Mouse (Mus musculus) embryonic facial prominence, embryonic 13.5 days (tissue): ENCODE data around the gene Npr3. TPM values are rescaled to one million over a fixed set of nuclear protein-coding genes. Genes with fewer than 3 reads are reported as not detected.

ENCODE experiments used
- ATAC-seq: fragments of 200-750 bp; cut with Nextera tagmentation; 2 replicates; pipeline ENCODE4 v1.8.0; 2017; ENCODE audit warnings: low read depth; ENCODE audit not compliant: insufficient number of reproducible peaks, insufficient read depth, low FRiP score, low TSS enrichment
- H3K27ac ChIP-seq: fragments of 300-500 bp; sonication (generic); 2 replicates; pipeline ENCODE4 v1.5.1; 2015; ENCODE audit warnings: moderate library complexity, mild to moderate bottlenecking, inconsistent platforms
- H3K27me3 ChIP-seq: fragments of 300-500 bp; sonication (generic); 2 replicates; pipeline ENCODE4 v1.6.1; 2015; ENCODE audit warnings: mild to moderate bottlenecking, inconsistent platforms
- H3K36me3 ChIP-seq: fragments of 300-500 bp; sonication (generic); 2 replicates; pipeline ENCODE4 v1.6.1; 2015; ENCODE audit warnings: mild to moderate bottlenecking, inconsistent platforms
- H3K4me1 ChIP-seq: fragments of 300-500 bp; sonication (generic); 2 replicates; pipeline ENCODE4 v1.6.1; 2015; ENCODE audit warnings: inconsistent platforms
- H3K4me2 ChIP-seq: fragments of 300-500 bp; sonication (generic); 2 replicates; pipeline ENCODE4 v1.6.1; 2015; ENCODE audit warnings: moderate library complexity, mild to moderate bottlenecking, inconsistent platforms
- H3K4me3 ChIP-seq: fragments of 300-500 bp; sonication (generic); 2 replicates; pipeline ENCODE4 v1.5.1; 2015; ENCODE audit warnings: mild to moderate bottlenecking, inconsistent platforms
- H3K9ac ChIP-seq: fragments of 300-500 bp; sonication (generic); 2 replicates; pipeline ENCODE4 v1.6.1; 2015; ENCODE audit warnings: mild to moderate bottlenecking, inconsistent platforms
- H3K9me3 ChIP-seq: fragments of 300-500 bp; sonication (generic); 2 replicates; pipeline ENCODE4 v1.6.1; 2016; ENCODE audit warnings: inconsistent platforms
- WGBS: fragments of 180-500 bp; shearing (Covaris S2); methylation state at CpG from one replicate; pipeline ENCODE4 v1.1.7; 2015; ENCODE audit warnings: mixed read lengths; 5-methylcytosine and 5-hydroxymethylcytosine counted together
- polyA plus RNA-seq: library from polyadenylated mRNA; unstranded; fragments of >200 nt; fragmentation: Nextera tagmentation; extraction: Ambion mirVana; gene quantifications from 2 replicates; pipeline ENCODE4 v1.2.1, GENCODE M21; 2015

Gene Npr3
- polyA plus RNA-seq, 1 experiment from 2014 or later: 5.8 TPM

GRCm38 (mm10) chr15:11878334-11878733, 28.8 kb downstream of the Npr3 start:
- Histone ChIP-seq H3K9ac (no peak overlapping the region), H3K27ac (no peak overlapping the region), H3K4me2 (no peak overlapping the region), H3K4me3 (no peak overlapping the region), H3K27me3 (no peaks in the 10 kb centered on the region), H3K36me3 (no peaks in the 10 kb centered on the region; the same call in 1 of the 2 replicates), H3K9me3 (0 out of 2 replicates have a peak, but pooled peaks cover 7% of the 10 kb centered on the region), H3K4me1 (peaks cover 3% of the 10 kb centered on the region; the same call in 1 of the 2 replicates)
- no peak for ATAC-seq
- 94% methylated on average over 1 of the region's 1 CpGs for WGBS

- Histone ChIP-seq H3K4me3 (no peak overlapping the region), H3K9me3 (0 out of 2 replicates have a peak, but pooled peaks cover 7% of the 10 kb centered on the region), H3K36me3 (no peaks in the 10 kb centered on the region), H3K4me1 (no peaks in the 10 kb centered on the region), H3K27me3 (no peaks in the 10 kb centered on the region), H3K4me2 (no peak overlapping the region), H3K27ac (no peak overlapping the region), H3K9ac (no peak overlapping the region)
- no peak for ATAC-seq
- WGBS: 82% methylated on average over 2 of the region's 2 CpGs
Measured at GRCm38 (mm10) chr15:11877273-11877672, 29.8 kb downstream of the Npr3 start.

- WGBS: 92% methylated on average over 3 of the region's 3 CpGs
- H3K36me3 ChIP-seq: no peaks in the 10 kb centered on the region
- H3K4me2 ChIP-seq: no peak overlapping the region
- H3K9ac ChIP-seq: no peak overlapping the region
- no peak overlapping the region for H3K4me3 ChIP-seq
- H3K27me3 ChIP-seq: no peaks in the 10 kb centered on the region
- no peak for ATAC-seq
- H3K4me1 ChIP-seq: no peaks in the 10 kb centered on the region
- no peak overlapping the region for H3K27ac ChIP-seq
- no peaks in the 10 kb centered on the region for H3K9me3 ChIP-seq
Measured at GRCm38 (mm10) chr15:11866918-11867317, 40.2 kb downstream of the Npr3 start.

- Histone ChIP-seq H3K27me3 (no peaks in the 10 kb centered on the region), H3K4me2 (no peak overlapping the region), H3K9me3 (no peaks in the 10 kb centered on the region), H3K36me3 (no peaks in the 10 kb centered on the region), H3K4me3 (no peak overlapping the region), H3K27ac (no peak overlapping the region), H3K9ac (no peak overlapping the region), H3K4me1 (no peaks in the 10 kb centered on the region)
- ATAC-seq: no peak
- WGBS: 87% methylated on average over 6 of the region's 6 CpGs
Measured at GRCm38 (mm10) chr15:11863540-11863818, 43.6 kb downstream of the Npr3 start.

DNA sequence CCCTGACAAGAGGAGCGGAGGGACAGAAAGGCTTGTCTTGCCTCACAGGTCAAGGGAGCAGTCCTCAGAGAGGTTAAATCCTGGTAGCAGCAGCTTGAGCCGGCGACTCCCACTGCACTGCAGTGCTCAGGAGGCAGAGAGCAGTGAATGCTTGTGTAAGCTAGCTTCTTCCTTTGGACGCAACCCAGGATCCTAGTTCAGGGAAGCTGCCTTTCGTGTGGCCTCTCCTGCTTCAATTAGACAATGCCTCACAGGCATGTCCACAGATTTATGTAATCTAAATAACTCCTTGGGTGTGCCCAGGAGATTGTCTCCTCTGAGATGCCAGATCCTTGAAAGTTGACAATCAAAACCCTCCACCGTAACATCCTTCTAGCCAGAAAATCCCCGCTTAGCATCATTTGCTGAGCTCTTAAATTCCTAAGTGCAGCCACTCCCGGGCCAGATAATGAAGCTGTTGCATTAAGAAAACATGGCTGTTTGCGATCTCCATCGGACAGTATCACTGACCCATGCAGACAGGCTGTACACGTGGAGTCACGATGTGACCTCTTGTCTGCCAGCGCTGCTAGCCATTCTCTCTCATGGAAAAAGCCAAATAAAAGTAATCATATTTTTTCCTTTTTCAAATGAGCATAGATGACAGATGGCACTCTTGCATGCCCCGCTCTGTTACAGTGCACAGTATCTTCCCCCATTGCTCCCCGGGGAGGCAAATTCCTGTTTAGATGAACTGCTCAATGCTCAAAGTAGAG, 44.1 kb downstream of the Npr3 start:
- H3K27ac ChIP-seq: no peak overlapping the region
- no peaks in the 10 kb centered on the region for H3K9me3 ChIP-seq
- no peak for ATAC-seq
- H3K4me1 ChIP-seq: no peaks in the 10 kb centered on the region
- no peaks in the 10 kb centered on the region for H3K36me3 ChIP-seq
- no peak overlapping the region for H3K4me3 ChIP-seq
- 75% methylated on average over 15 of the region's 15 CpGs for WGBS
- H3K9ac ChIP-seq: no peak overlapping the region
- H3K27me3 ChIP-seq: no peaks in the 10 kb centered on the region
- H3K4me2 ChIP-seq: no peak overlapping the region

DNA sequence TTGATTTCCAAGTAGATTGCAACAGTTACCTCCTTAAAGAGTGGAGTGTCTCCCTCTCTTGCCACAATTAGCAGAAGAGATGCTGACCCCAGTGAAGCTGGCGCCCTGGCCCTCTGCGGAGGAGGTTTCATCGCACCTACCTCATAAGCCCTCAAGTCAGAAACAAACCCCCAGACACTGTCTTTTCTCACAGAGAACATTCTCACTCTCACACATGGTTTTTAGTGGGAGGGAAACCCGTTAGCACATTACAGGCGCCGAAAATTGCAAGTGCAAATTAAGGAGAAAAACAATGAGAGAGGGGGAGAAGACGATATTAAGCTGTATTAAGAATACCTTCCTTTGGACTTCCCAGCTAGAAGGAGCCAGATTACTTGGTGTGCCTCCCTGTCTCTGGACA, 44.8 kb downstream of the Npr3 start:
- H3K27ac ChIP-seq: no peak overlapping the region
- WGBS: 92% methylated on average over 7 of the region's 7 CpGs
- no peaks in the 10 kb centered on the region for H3K36me3 ChIP-seq
- no peak overlapping the region for H3K4me3 ChIP-seq
- H3K4me2 ChIP-seq: no peak overlapping the region
- H3K9me3 ChIP-seq: no peaks in the 10 kb centered on the region
- H3K9ac ChIP-seq: no peak overlapping the region
- no peaks in the 10 kb centered on the region for H3K27me3 ChIP-seq
- no peaks in the 10 kb centered on the region for H3K4me1 ChIP-seq
- no peak for ATAC-seq

DNA sequence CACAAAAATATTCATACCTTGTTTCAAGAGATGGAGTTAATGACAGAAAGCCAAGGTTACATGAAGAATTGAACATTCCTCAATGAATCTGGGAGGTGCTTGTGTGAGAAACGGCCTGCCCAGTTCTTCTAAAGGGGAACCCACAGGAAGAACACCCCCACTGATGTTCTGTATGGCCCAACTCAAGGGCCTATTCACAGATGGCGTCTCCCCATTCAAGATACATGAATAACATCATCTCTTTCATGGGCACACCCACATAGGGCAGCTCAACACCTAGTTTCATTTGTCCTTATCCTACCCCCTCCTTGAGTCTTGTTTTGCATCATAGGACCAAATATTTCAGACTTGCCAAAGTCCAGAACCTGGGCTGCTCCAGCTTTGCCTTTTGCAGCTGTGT, 46.8 kb downstream of the Npr3 start:
- Histone ChIP-seq H3K9ac (no peak overlapping the region), H3K4me2 (no peak overlapping the region), H3K9me3 (no peaks in the 10 kb centered on the region), H3K27me3 (no peaks in the 10 kb centered on the region), H3K4me3 (no peak overlapping the region), H3K27ac (no peak overlapping the region), H3K36me3 (no peaks in the 10 kb centered on the region), H3K4me1 (no peaks in the 10 kb centered on the region)
- ATAC-seq: no peak
- WGBS: 71% methylated on average over 2 of the region's 2 CpGs

GRCm38 (mm10) chr15:11859829-11860228, 47.3 kb downstream of the Npr3 start:
- 93% methylated on average over 3 of the region's 3 CpGs for WGBS
- no peaks in the 10 kb centered on the region for H3K36me3 ChIP-seq

DNA sequence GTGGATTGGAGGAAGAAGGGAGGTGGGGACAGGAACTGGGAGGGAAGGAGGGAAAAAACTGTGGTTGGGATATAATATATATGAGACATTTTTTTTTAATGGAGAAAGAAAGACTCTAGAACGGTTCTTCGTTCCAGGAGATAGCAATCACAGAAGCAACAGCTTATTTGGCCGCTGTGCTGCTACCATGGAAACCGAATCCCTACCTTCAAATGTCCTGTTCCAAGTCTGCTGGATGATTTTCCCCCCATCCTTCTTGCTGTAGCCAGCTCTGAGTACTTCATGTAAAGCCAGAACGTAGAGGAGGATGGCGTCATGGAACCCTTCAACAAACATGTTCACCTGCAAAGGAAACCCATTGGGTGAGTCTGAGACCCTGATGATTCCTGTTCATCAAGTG, 48.7 kb downstream of the Npr3 start:
- no peak overlapping the region for H3K4me2 ChIP-seq
- 91% methylated on average over 6 of the region's 6 CpGs for WGBS
- H3K36me3 ChIP-seq: no peaks in the 10 kb centered on the region
- no peaks in the 10 kb centered on the region for H3K27me3 ChIP-seq
- no peak overlapping the region for H3K4me3 ChIP-seq
- H3K9me3 ChIP-seq: no peaks in the 10 kb centered on the region
- H3K9ac ChIP-seq: no peak overlapping the region
- H3K27ac ChIP-seq: no peak overlapping the region
- no peak for ATAC-seq
- H3K4me1 ChIP-seq: no peaks in the 10 kb centered on the region

More at GRCm38 (mm10) chr15:11859829-11860228, 47.3 kb downstream of the Npr3 start:
- Histone ChIP-seq H3K27me3 (no peaks in the 10 kb centered on the region), H3K4me3 (no peak overlapping the region), H3K9ac (no peak overlapping the region), H3K4me1 (no peaks in the 10 kb centered on the region), H3K4me2 (no peak overlapping the region), H3K27ac (no peak overlapping the region), H3K9me3 (no peaks in the 10 kb centered on the region)
- ATAC-seq: no peak

GRCm38 (mm10) chr15:11845204-11846062, 61.7 kb downstream of the Npr3 start:
- no peak overlapping the region for H3K9ac ChIP-seq
- ATAC-seq: no peak
- no peak overlapping the region for H3K27ac ChIP-seq
- no peaks in the 10 kb centered on the region for H3K36me3 ChIP-seq
- H3K4me2 ChIP-seq: peak overlapping the region; percentile 17; the same call in 1 of the 2 replicates
- H3K27me3 ChIP-seq: no peaks in the 10 kb centered on the region
- no peaks in the 10 kb centered on the region for H3K9me3 ChIP-seq
- H3K4me1 ChIP-seq: peaks cover 23% of the 10 kb centered on the region
- H3K4me3 ChIP-seq: no peak overlapping the region
- WGBS: 33% methylated on average over 16 of the region's 16 CpGs

GRCm38 (mm10) chr15:11844115-11844514, 63.0 kb downstream of the Npr3 start:
- no peak overlapping the region for H3K4me2 ChIP-seq
- H3K9ac ChIP-seq: no peak overlapping the region
- peaks cover 23% of the 10 kb centered on the region for H3K4me1 ChIP-seq
- H3K4me3 ChIP-seq: no peak overlapping the region
- H3K27me3 ChIP-seq: no peaks in the 10 kb centered on the region
- no peak overlapping the region for H3K27ac ChIP-seq
- H3K9me3 ChIP-seq: no peaks in the 10 kb centered on the region
- no peak for ATAC-seq
- no peaks in the 10 kb centered on the region for H3K36me3 ChIP-seq
- 71% methylated on average over 6 of the region's 6 CpGs for WGBS

- no peaks in the 10 kb centered on the region for H3K36me3 ChIP-seq
- H3K4me1 ChIP-seq: peaks cover 23% of the 10 kb centered on the region
- no peaks in the 10 kb centered on the region for H3K9me3 ChIP-seq
- H3K27me3 ChIP-seq: no peaks in the 10 kb centered on the region
- ATAC-seq: no peak
- no peak overlapping the region for H3K27ac ChIP-seq
- H3K9ac ChIP-seq: no peak overlapping the region
- H3K4me2 ChIP-seq: no peak overlapping the region
- 59% methylated on average over 4 of the region's 4 CpGs for whole genome bisulfite sequencing
- no peak overlapping the region for H3K4me3 ChIP-seq
Measured at GRCm38 (mm10) chr15:11841828-11842227, 65.3 kb downstream of the Npr3 start.
